Mouse (Mus musculus) urinary bladder, adult 18-20 months (tissue): ENCODE measurements at regions not wholly inside any gene's neighbourhood (a gene's known extent, or its start where the extent isn't known, plus 50 kb on each side); places are given as distances from the start of the nearest gene placed in this dataset.

Source experiments
- DNase-seq, 2 experiments: peaks; one replicate each; pipeline ENCODE4 v3.0.0; 2022; ENCODE audit warnings: low spot score in 2 of 2, mixed read lengths in 2 of 2

DNA sequence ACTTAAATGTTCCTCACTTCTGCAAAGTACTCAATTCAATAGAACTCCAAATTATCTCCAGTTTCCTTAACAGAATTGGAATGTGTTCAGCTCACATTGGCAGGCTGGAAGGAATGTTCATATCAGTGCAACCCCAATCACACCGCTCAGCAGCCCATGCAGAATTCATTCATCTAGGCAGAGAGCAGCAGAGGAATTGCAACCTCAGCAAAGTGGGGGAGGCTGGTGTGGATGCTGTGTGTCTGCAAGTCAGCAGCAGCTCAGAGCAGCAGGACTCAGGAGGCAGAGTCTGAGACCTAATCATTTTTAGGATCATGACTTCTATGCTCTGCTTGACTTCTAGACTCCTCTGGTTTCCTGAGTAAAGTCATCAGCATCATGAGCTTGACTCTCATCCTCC is 100.7 kb upstream of the Chrna7 start:
- DNase-seq: no peak

GRCm38 (mm10) chr7:63319594-63319993 is 107.2 kb upstream of the Chrna7 start:
- peak in 1 of 2 experiments; percentile 9 for DNase-seq

DNA sequence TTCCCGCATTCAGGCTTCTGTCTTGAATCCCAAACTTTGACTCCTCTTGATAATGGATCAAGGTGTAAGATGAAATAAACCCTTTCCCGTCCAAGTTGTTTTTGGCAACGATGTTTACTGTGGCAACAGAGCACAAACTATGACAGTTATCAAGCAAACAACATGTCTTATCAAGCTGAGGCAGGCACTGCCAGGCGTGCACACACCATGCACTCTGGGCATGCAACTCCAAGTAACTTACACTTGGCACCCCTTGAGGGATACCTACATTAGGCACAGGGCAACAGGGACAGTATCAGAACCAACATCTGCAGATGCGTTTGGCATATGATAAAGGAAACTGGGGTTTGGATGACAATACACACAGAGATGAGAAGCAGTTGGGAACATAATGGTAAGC is 108.8 kb upstream of the Chrna7 start:
- DNase-seq: no peak

- DNase-seq: peak in 1 of 2 experiments; percentile 7
Observed at GRCm38 (mm10) chr7:63321951-63322710, 109.8 kb upstream of the Chrna7 start.

GRCm38 (mm10) chr7:63335146-63335545 is 109.4 kb upstream of the Otud7a start:
- DNase-seq: no peak

DNA sequence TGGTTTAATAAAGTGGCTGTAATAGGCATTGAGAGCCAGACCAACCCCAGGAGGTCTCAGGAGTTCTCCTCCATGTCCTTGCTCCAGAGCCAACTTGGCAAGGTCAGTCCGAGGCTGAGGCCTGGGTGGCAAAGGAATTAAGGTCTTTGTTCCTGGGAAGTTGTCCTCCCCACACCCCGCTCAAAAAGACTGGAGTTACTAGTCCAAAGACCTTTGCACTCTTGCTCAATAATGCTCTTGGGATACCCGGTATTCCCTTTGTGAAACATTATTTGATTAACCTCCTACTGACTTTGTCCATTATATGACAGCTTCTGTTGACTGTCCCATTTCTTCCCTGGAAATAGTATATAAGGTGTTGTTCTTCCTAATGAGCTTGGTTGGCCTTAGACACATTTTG is 108.5 kb upstream of the Otud7a start:
- DNase-seq: no peak

DNA sequence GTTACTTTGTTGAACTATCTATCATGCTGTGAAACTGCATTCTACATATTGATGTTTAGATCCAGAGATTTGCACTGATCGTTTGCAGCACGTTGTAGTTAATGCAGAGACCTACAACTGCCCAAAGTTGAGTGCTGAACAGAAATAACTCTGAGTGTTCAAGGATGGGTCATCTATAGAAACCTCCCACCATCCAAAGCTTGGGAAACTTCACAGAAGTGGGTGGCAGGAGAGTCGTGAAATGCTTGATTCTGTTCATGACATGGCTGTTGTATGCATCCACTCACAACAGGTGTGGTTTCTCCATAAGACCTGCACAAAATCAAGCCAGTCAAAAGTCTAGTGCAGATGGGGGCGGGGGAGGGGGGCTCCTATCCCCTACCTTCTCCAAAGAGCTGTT is 102.8 kb upstream of the Otud7a start:
- no peak for DNase-seq

DNA sequence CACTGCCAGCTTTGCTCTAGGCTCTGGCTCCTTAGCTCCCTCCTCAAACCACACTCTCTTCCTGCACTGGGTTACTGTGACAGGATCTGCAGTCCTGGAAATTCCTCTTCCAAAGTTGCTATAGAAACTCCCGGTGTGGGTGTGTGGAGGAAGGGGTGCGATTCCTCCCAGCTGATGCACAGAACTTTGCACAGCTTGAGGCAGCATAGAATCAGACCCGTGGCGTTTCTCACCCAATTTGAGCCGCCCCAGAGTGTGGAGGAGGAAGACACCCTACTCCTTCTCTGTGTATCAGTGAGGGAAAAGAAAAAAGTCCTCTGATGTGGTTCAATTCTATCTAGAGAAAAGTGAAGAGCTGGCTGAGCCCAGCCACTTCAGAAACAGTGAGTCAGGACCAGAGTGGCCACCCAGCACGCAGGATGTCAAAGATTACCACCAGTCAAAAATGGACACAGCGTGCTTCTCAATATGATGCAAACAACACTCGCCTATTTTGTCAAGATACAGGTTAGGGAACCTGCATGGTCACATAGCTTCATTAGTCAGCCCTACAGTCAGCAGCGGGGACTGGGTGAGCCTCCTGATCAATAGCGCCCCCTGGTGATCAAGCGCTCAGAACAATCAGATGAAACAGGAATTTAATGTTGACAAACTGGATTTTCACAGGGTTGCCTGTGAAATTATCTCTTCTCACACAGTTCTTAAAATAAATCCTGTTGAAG is 98.7 kb upstream of the Otud7a start:
- peak; percentile 39 to 46 for DNase-seq

DNA sequence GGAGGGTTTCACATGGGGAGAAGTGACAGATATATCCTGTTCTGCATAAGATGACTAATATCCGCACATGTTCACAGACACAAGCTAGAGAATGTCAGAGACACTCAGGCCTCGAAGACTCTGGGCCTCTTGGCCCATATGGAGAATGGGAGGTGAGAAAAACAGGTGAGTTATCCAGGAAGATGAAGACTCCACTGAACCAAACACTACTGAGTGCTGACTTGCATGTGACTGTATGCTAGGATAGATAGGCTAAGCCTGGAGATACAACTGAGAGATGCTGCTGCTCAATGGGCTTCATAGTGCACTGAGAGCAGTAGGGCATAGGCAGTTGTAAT is 98.2 kb upstream of the Otud7a start:
- DNase-seq: no peak
